Mouse (Mus musculus) bone marrow macrophage, adult 2 months (primary cell): ENCODE data around the gene Smim1.

Source experiments
- CTCF ChIP-seq: IDR thresholded peaks from 2 replicates; pipeline ENCODE4 v1.5.1; 2012; ENCODE audit warnings: low read depth, mild to moderate bottlenecking, low read length, moderate library complexity
- POLR2A ChIP-seq: IDR thresholded peaks from 2 replicates; pipeline ENCODE4 v1.6.1; 2012; ENCODE audit warnings: mild to moderate bottlenecking, low read depth, low read length, borderline replicate concordance

- no peak for TF ChIP-seq CTCF
- no peak for TF ChIP-seq POLR2A
These were observed 19.8 kb upstream of the Smim1 start for GRCm38 (mm10) chr4:154045837-154046236.
